Mouse (Mus musculus) mature B cell (primary cell): ENCODE results near the gene Ubap1.

Experiments used
- in situ Hi-C: fragments of 300-500 bp; cut with MboI; formaldehyde crosslinking; loops from 2 replicates; pipeline ENCODE4 v1.14.3; 2019

The Ubap1 gene

DNA sequence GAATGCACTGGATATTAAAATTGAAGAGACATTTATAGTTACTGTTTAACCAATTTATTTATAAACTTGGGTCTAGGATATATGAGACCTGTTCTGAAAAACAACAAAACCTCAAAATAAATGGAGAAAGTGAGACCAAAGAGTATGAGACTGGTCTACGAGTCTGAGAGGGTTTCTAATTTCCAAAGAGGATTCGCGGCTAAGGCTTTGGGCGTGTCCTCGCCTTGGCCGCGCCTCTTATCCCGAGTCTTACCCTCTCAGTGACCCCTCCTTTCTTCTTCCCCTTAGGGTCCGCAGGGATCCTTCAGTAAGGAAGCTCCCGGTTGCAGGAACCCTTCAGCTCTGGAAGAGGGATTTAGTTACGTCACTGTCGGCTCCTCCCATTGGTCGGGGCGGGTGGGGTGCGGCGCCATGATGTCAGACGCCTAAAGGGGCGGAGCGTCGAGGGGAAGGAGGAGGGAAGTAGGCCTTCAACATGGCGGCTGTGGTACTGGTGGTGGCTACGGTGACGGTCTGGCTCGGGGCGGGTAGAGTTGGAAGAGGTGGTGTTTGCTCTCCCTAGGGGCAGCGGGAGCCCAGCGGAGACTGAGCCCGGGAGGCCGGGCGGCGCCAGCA lies at the start of gene Ubap1:
TSS of gene Ubap1 (plus strand) at position 413 of the 615 bp plus-strand sequence.
- in situ Hi-C loops, result no loop called here

DNA sequence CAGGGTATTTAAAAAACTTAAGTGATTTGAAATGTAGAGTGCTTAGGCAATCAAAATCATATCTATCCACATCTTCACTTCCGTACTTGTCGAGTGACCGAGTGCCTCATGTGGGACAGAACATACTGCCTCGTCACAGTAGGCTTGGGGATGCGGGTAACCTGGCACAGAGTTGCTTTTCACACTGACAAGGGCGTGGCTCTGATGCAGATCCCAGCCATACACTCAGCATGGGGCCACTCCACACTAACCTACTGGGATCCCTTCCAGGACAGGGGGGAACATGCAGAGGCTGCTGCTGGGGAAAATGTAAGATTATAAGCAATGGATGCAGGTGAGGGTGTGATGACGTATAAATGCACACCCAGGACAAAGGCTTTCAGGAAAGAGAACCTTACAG lies 45.1 kb upstream of the Ubap1 start:
- in situ Hi-C loops, result no loop called here

DNA sequence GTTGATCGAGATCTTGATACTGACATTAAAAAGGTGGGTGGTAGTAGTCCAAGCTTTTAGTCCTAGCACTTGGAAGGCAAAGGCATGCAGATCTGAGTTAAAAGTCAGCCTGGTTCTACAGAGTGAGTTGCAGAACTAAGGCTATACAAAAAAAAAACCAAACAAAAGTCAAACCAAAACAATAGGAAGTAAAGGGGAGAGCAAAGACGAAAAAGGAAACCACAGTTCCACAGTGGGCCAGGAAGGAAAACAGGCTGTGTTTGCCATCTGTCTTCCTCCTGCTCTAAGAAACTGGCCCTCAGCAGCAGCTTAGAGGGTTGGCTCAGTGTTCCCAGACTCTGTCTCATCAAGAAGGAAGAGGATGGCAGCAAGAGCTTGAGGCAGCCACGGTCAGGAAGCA lies 44.5 kb upstream of the Ubap1 start:
- in situ Hi-C loops, result no loop called here

- in situ Hi-C loops, result no loop called here
Observed at GRCm38 (mm10) chr4:41307406-41307805, 41.4 kb upstream of the Ubap1 start.

GRCm38 (mm10) chr4:41310567-41311563 lies 37.9 kb upstream of the Ubap1 start:
- in situ Hi-C loops, result no loop called here

- in situ Hi-C loops, result no loop called here
Observed at GRCm38 (mm10) chr4:41313722-41314121, 35.1 kb upstream of the Ubap1 start.

DNA sequence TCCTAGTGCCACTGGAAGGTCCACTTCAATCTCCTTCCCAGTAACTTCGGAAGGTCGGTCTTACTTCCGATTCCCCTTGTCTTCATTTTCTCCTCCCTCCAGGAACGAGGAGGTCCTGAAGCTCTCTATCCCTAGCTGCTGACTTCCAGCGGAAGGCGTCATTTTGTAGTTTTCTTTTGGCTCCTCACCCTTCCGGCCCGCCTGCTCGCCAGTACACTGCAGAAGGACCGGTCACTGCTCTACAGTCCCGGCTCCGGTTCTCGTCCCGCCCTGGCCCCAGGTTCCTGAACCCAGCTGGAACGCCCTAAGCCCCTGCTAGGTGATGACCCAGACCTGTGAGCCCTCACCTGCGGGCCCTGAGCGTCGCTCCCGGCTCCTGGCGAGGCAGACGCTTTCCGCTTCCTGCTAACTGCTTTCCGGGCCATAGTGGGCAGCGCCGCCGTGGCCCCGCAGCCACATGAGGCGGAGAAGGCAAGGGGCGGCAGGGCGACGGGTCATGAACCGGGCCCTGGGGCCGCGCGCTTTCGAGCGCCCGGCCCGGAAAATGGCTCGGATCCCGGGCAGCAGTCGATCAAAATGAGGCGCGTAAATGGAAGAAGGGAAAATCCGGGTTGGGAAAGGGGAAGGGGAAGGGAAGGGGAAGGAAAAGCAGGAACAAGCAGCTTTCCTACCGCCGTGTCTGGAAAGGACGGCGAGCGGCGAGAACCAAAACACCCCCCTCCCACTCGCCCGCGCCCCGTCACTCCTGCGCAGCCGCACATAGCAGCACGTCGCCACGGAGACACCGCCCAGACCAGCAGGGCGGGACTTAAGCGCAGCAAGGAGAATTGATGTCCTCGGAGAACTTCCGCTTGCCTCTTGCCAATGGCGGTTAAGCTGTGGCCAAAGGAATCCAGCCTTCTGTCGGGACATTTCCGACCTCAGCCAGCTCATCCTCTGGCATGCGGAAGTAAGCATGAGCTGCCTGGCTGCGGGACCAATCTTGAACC lies 34.4 kb upstream of the Ubap1 start, which contains the start of gene Dcaf12:
TSS of gene Dcaf12 (minus strand) at position 749 of the 989 bp plus-strand sequence.
- in situ Hi-C loops, result no loop called here

DNA sequence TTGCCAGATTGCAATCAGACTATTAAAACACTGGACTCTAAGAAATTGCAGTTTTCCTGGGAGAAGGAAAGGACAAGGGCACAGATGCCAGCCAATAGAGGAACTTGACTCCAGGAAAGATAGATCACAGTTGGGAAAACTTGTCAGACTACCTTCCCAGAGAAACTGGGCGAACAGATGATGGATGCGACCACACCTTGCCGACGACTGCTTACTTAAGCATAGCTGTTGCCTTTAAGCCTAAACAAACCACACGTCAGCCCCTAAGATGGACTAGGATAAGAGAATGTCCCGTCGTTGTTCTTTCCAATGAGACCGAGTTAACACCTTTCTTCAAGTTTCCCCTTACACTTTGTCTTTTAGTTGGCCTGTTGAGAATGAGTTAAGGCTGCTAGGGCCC lies 33.6 kb upstream of the Ubap1 start:
- in situ Hi-C loops, result no loop called here

- in situ Hi-C loops, result no loop called here
Observed at GRCm38 (mm10) chr4:41318267-41318666, 30.5 kb upstream of the Ubap1 start.

DNA sequence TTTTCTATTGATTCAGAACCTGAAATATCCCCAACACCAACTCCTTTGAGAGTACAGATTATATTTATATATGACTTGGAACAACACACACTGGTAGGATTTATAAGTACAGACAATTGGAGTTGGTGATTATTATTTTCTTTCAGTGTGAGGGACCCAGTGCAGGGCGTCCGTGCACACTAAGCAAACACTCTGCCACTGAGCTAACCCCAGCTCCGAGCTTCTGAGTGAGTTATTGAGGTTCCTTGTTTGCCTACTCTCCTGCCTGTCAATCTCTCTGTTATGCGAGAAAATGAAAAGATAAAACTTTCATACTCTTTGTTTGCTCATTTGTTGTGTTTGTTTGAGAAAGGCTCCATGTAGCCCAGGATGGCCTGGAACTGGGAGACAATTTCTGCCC lies 27.8 kb upstream of the Ubap1 start:
- in situ Hi-C loops, result no loop called here

- in situ Hi-C loops, result no loop called here
Observed at GRCm38 (mm10) chr4:41326876-41327275, 21.9 kb upstream of the Ubap1 start.

GRCm38 (mm10) chr4:41329481-41329880 lies 19.3 kb upstream of the Ubap1 start:
- in situ Hi-C loops, result no loop called here

DNA sequence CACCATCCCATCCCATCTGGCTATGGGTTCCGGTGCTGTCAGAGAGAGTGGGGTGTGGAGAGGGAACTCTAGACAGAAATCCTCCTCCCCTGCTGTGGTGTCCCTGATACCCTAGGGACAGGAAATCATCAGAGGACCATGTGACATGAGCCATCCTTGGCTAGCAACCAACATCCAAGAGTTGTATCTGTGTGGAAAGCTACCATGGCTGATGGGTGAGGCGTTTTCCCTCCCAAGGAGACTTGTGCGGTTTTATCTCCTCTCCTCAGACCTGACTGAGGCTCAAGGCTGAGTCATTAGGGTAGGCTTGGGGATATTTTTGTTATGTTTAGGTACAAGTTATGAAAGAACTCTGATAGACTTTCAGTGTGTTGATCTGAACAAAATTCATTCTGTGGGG lies 17.7 kb upstream of the Ubap1 start:
- in situ Hi-C loops, result no loop called here

DNA sequence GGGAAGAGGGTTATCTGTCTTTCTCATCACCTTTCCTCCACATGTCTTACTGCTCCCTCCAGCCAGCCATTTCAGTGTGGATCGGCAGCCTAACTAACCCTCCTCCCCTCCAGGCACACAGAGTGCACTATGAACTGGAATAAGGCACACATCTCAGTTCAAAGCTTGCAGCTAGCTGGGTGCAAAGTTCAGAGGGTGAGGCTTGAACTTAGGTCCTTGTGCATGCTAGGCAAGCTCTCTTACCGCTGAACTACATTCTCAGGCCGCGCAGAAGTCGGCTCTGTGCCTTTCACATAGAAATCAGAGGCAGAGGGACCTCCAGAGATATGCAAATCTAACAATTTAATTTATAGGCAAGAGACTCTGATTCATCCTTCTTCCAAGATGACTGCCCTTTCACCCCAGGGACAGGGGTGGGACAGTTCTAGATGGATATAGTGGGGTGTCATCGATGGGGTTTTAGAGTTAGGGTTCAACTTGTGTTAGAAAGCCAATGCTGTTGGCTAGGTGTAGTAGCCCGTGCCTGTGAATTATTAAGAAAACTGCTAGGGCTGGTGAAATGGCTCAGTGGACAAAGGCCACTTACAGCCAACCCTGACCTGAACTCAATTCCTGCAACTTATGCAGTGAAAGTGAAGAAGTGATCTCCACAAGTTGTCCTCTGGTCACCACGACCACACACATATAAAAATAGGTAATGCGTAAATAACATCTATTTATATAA lies 16.9 kb upstream of the Ubap1 start:
- in situ Hi-C loops, result no loop called here

GRCm38 (mm10) chr4:41336546-41336945 lies 12.2 kb upstream of the Ubap1 start:
- in situ Hi-C loops, result no loop called here

- in situ Hi-C loops, result no loop called here
Observed at GRCm38 (mm10) chr4:41340912-41341550, 7.8 kb upstream of the Ubap1 start.

- in situ Hi-C loops, result no loop called here
Observed at GRCm38 (mm10) chr4:41346011-41346410, 2.8 kb upstream of the Ubap1 start.

GRCm38 (mm10) chr4:41347839-41348238 lies 957 bp upstream of the Ubap1 start:
- in situ Hi-C loops, result no loop called here

DNA sequence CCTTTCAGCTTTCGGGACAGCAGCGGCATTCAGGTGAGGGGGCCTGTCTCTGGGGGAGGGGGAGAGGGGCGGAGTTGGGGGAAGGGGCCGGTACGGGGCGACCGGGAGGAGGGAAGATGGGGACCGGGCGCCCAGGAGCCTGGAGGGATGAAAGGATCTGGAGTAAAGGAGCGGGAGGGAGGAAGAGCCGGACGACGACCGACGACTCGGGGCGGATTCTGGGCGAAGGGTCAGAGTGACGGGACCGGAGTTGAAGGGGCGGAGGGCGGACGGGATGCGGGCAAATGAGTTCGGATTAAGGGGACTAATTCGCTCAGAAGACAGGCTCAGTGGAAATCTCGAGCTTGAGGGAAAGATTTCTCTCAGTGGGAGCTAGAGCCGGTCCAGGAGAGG lies 399 bp downstream of the Ubap1 start:
- in situ Hi-C loops, result no loop called here

DNA sequence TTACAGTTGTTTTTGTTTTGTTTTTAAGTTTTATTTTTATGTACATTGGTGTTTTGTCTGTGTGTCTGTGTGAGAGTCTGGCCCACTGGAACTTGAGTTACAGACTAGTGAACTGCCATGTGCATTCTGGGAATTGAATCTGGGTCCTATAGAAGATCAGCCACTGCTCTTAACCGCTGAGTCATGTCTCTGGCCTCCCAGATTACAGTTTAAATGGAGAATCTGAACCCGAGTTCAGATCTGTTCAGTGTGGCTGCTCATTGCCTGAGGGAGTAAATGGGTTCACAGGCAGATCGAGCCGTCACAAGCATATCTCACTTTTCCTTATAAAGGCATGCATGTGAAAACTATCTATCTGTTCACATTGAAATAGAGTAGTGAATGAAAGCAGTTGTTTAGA lies 4.0 kb downstream of the Ubap1 start:
- in situ Hi-C loops, result no loop called here

DNA sequence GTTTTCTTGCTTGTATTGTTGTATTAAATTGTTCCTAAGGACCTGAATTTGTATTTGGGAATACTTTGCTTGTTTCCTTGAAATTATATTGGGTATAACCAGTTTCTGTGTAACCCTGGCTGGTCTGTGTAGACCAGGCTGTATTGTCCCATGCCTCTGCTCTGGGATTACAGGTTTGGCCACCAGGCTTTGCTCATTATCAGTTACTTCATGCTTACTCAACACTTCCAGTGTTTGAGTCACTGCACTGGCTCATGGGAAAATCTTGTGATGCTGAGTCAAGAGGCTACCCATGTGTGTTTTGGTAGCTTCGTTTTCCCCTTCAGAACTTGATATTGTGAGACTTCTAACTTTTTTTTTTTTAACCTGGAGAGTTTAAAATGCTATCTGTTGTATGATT lies 4.5 kb downstream of the Ubap1 start:
- in situ Hi-C loops, result no loop called here
